Mouse (Mus musculus): ENCODE results near the gene Atp6v0a2.

DNA sequence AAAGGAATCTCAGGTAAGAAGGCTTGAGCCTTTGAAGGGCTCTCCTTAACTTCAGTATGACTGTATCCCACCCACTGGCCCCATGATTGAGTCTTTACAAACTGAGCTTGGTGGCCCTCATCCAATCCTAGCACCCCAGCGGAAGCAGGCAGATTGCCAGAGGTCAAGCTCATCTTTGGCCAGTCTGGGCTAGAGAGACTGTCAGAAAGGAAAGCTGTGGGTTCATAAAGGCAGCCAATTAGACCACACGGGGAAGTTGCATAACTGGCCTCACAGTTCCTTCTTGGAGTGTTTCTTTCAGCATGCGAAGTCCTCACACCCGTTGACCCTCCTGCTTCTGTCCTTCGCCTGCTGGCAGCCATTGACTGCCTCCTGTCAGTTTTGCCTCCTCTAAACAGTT is 45.9 kb upstream of the Atp6v0a2 start:
- TF ChIP-seq ZMIZ1 (IDR thresholded peaks at IDR 0.05; ENCODE audit: low read depth, low read length) (no peak), ZKSCAN1 (IDR thresholded peaks at IDR 0.05; ENCODE audit: borderline replicate concordance, low read depth, low read length) (no peak), RAD21 (IDR thresholded peaks at IDR 0.05; ENCODE audit: low read depth, low read length) (no peak), ZC3H11A (IDR thresholded peaks at IDR 0.05; ENCODE audit: low read depth, low read length) (no peak), CTCF (conservative IDR thresholded peaks at IDR 0.05 in 1 of 2, IDR thresholded peaks at IDR 0.05 in 1 of 2; ENCODE audit: low read depth in 2 of 2, low read length in 2 of 2) (no peak), ELF1 (IDR thresholded peaks at IDR 0.05; ENCODE audit: low read depth, low read length) (no peak), GABPA (IDR thresholded peaks at IDR 0.05; ENCODE audit: insufficient replicate concordance, low read depth, low read length) (no peak), MAZ (IDR thresholded peaks at IDR 0.05; ENCODE audit: low read depth, low read length) (no peak), SIN3A (IDR thresholded peaks at IDR 0.05; ENCODE audit: low read length) (no peak), USF1 (IDR thresholded peaks at IDR 0.05; ENCODE audit: low read depth, low read length) (no peak), POLR2A (IDR thresholded peaks at IDR 0.05; ENCODE audit: low read depth, low read length) (no peak)

Data from CH12.LX (cell line).